In the genomic region with DNA sequence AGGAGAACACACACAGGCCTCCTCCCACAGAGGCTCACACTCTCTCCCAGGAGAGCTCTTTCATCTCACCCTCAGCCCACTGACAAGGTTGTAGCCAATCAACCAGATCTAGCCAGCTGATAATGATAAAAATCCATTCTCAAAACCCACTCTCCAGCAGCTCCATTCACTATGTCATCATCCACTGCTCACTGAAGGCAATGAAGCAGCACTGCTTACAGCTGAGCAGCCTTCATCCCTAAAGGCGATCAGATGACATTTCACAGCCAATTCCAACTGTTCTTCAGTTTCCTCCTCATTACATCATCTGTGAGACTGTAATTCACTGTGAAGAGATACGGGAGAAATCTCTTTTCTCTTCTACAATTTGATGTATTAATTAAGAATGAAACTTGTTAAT, we compare ENCODE assay signal across 23 mouse cellular contexts.
"Had no signal": no experiment of that assay in that cellular context is flagged by ENCODE, and none has a peak within 500 bp of the region (broad histone marks: within the 10 kb centered on the region; RNA-seq: fewer than 3 reads in every experiment).

No protein-coding gene starts in this region.

- DNase-seq: gastrocnemius, postnatal 14 days; heart, adult 18-20 months; heart, postnatal 14 days; heart, postnatal 36 days; kidney, adult 11 months; kidney, adult 2 months; kidney, adult 9 months; kidney, postnatal 10 days; kidney, postnatal 25 days; kidney, postnatal 4 days; liver; liver, embryonic 13.5 days had no signal

- H3K9me3 ChIP-seq: heart, embryonic 13.5 days; heart, embryonic 15.5 days; hindbrain, embryonic 13.5 days; hindbrain, embryonic 15.5 days; limb, embryonic 10.5 days; limb, embryonic 12.5 days; liver, embryonic 13.5 days had no signal

- H3K4me1 ChIP-seq: heart, embryonic 13.5 days; heart, embryonic 15.5 days; hindbrain, embryonic 13.5 days; hindbrain, embryonic 15.5 days; limb, embryonic 10.5 days; limb, embryonic 12.5 days; liver, embryonic 13.5 days had no signal

- H3K27ac ChIP-seq: heart, embryonic 13.5 days; heart, embryonic 15.5 days; hindbrain, embryonic 13.5 days; hindbrain, embryonic 15.5 days; hindbrain, postnatal 0 days; layer of hippocampus, adult 2 months; left cerebral cortex, adult 2 months; limb, embryonic 10.5 days; limb, embryonic 12.5 days; liver, embryonic 13.5 days had no signal

- H3K27me3 ChIP-seq: heart, embryonic 13.5 days; heart, embryonic 15.5 days; hindbrain, embryonic 13.5 days; hindbrain, embryonic 15.5 days; limb, embryonic 12.5 days; liver, embryonic 13.5 days had no signal

- H3K4me3 ChIP-seq: heart, embryonic 13.5 days; heart, embryonic 15.5 days; hindbrain, embryonic 13.5 days; hindbrain, embryonic 15.5 days; layer of hippocampus, adult 2 months; left cerebral cortex, adult 2 months; limb, embryonic 10.5 days; limb, embryonic 12.5 days; liver, embryonic 13.5 days had no signal

- H3K4me2 ChIP-seq: heart, embryonic 11.5 days; heart, embryonic 13.5 days; heart, embryonic 15.5 days; hindbrain, embryonic 13.5 days; hindbrain, embryonic 15.5 days; limb, embryonic 12.5 days; liver, embryonic 11.5 days; liver, embryonic 13.5 days had no signal
